Mouse (Mus musculus) fat pad, adult 2 months (tissue): ENCODE data around the gene Nrp2.

Experiments
- DNase-seq: peaks from one replicate; pipeline ENCODE4 v3.0.0-alpha.2; 2011; ENCODE audit warnings: low read depth, low spot score; ENCODE audit errors: extremely low read depth

Gene Nrp2

GRCm38 (mm10) chr1:62780068-62780761 lies 77.1 kb downstream of the Nrp2 start:
- DNase-seq, result no peak

DNA sequence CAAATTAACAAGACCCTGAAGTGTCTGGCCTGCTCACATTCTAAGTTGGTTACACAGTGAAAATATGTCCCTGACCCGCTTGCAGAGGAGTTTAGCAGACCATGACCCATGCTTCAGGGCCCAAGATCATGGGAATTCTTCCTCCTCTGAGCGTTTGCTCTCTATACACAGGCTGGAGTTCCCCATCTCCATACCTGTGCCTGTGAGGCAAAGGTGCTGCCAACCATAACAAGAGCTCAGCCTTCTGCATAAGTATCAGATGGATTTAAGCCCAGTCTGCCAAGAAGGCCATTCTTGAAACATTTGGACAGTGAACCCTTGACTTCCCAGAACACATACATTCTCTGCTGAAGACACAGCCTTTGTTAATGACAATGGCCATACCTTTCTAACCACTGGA lies 79.1 kb downstream of the Nrp2 start:
- peak; percentile 58 for DNase-seq

DNA sequence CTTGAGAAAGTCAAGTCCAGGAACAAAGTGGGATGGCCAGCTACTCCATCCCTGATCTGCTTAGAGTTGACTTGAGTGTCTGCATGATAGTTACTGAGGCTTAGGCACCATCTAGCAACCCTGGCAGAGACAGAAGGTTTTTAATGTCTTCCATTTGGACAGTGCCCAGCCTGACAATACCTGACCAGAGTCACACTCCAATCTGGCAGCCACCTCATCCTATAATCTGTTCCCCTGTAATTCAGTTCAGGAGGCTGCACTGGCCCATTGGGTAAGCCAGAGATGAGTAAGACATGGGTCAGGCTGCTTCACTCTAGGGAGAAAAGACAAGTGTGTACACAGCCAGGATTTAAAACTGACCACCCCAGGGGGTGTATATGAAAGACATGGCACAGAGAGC lies 79.5 kb downstream of the Nrp2 start:
- no peak for DNase-seq

GRCm38 (mm10) chr1:62783354-62784083 lies 80.4 kb downstream of the Nrp2 start:
- no peak for DNase-seq

GRCm38 (mm10) chr1:62784084-62784392 lies 81.0 kb downstream of the Nrp2 start:
- no peak for DNase-seq

DNA sequence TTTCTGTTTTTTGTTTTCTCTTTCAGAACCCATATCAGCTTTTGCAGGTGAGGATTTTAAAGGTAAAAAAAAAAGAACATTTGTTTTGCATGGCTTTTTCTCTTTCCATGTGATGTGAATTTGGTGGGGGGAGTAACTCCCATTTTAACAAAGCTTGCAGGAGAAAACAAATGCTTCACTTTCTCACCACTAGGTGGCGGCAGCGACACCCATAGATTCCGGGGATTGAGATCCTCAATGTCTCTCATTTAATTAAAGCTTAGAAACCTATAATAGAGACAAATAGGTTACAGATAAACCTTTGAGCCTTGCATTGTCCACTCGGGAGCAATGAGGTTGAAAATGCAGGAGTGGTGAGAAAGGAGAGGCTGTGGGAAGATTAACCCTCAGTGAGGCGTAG lies 83.2 kb downstream of the Nrp2 start:
- no peak for DNase-seq

- no peak for DNase-seq
Observed at GRCm38 (mm10) chr1:62787546-62787945, 84.5 kb downstream of the Nrp2 start.

DNA sequence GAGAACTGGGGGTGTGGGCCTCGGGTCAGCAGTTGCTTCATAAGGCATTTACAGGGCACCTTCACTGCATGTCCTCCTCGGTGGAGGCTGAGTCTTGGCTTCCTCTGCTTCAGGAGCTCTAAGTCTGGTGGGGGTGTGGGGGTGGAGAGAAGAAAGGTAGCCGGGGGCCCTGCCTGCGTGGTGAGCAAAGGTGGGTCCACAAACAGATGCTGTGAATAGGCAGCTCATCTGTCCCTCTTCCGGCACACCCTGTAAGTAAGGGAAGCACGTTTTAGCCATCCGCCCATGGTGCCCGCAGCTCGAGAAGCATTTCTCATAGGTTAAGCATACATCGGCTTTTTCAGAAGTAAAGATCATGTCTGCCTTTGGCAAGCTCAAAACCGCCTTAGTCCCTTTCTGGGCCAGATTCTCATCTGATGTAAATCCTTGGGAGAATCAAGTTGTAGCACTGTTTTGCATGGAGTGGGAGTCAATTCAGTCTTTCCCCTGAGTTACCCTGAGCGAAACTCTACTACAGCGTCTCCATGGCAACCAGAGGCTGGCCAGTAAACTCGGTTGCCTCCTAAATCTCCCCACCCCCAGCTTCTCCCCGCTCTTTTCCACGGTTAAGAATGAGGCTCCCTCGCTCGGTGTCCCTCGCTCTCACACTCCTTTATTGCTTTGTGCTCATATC lies 91.3 kb downstream of the Nrp2 start:
- DNase-seq, result no peak

DNA sequence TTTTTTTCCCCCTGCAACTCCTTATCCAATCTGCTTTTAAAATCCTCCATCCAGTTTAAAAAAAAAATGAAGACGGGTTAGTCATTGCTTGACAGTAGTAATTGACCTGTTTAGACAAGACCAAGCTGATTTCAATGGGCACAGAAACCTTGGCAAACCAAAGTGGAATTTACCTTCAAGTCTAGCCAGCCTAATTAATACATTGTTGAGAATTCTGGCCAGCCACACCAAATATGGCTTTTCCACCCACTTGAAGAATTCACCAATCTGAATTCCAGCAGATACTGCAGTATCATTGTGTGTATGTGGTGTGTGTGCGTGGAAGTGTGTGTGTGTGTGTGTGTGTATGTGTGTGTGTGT lies 91.8 kb downstream of the Nrp2 start:
- peak; percentile 78 for DNase-seq

GRCm38 (mm10) chr1:62795307-62796037 lies 92.4 kb downstream of the Nrp2 start:
- DNase-seq, result no peak

- no peak for DNase-seq
Observed at GRCm38 (mm10) chr1:62796038-62796647, 93.1 kb downstream of the Nrp2 start.

- no peak for DNase-seq
Observed at GRCm38 (mm10) chr1:62799427-62799826, 96.3 kb downstream of the Nrp2 start.

GRCm38 (mm10) chr1:62800351-62800750 lies 97.3 kb downstream of the Nrp2 start:
- no peak for DNase-seq

DNA sequence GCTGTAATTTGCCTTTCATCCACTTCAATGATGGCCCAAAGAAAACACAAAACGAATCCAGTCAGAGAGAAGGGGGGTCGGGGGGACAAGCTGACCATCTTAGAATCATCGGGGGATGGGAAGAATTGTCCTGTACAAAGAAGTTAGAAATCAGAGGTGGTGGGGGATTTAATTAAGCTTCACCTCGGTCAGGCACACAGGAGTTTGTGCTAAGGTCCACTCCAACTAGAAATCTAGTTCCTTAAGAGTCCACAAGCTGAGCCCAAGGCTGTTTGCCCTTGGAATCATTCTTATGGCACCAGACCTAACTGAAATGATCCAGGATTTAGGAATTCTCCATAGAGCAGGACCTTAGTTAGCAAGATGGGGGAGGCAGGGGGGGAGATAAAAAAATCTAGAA lies 98.3 kb downstream of the Nrp2 start:
- DNase-seq, result no peak

DNA sequence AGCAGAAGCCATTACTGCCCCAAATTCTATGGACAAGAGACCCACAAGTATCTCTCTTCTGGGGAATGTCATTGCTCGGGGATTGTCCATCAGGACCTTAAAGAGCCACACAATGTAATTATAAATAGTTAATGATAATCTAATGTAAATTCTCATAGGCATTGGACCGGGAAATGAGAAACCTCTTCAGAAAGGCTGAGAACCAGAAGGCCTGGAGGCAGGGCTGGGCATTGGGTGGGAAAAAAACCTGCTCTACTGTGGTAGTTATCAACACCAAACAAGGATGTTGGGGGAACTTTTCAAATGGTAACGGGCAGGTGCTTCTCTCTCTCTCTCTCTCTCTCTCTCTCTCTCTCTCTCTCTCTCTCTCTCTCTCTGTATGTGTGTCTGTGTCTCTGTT lies 98.8 kb downstream of the Nrp2 start:
- no peak for DNase-seq

DNA sequence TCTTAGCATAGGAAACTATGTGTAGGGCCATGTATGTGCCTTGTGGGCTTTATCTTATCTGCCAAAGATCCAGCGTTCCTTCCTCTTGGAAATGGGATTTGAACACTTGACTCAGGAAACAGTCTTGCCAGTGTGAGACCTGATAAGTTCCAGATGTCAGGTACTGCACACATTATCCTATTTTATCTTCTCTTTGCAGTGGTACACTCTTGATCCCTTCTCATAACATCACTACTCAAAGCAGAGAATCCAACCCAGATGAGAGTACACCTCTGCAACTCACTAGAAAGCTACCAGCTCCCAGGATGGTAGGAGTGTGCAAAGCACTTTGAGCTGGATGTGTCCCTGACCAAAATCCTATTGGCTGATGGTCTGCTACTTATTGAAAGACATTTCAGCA lies 100.5 kb downstream of the Nrp2 start:
- no peak for DNase-seq

DNA sequence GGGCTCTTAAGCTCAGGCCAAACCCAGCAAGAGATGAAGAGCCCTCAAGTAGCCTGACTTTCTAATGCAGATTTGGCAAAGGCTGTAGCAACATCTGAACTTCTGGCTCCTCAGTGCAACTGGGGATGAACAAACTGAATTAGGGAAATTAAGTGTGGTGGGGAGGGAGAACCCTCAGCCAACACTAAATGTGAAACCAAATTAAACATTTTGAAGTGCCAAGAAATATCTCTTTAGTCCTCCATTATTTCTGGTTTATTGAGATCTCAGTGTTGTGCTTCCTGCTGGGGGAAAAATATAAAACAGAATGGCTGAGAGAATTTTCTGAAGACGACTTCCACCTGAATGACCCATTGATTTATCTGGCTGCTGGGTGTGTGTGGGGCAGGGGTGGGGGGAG lies 102.9 kb downstream of the Nrp2 start:
- no peak for DNase-seq

- DNase-seq, result no peak
Observed at GRCm38 (mm10) chr1:62808395-62808794, 105.3 kb downstream of the Nrp2 start.

GRCm38 (mm10) chr1:62809601-62810228 lies 106.6 kb downstream of the Nrp2 start:
- DNase-seq, result no peak

- no peak for DNase-seq
Observed at GRCm38 (mm10) chr1:62811141-62811540, 108.1 kb downstream of the Nrp2 start.
